Mouse (Mus musculus) Muller cell, postnatal 12 days (primary cell): ENCODE results near the gene Olfr1441.

Experiments
- DNase-seq: peaks from one replicate; pipeline ENCODE4 v3.0.0-alpha.2; 2015; ENCODE audit errors: inconsistent ontology term

Gene Olfr1441

DNA sequence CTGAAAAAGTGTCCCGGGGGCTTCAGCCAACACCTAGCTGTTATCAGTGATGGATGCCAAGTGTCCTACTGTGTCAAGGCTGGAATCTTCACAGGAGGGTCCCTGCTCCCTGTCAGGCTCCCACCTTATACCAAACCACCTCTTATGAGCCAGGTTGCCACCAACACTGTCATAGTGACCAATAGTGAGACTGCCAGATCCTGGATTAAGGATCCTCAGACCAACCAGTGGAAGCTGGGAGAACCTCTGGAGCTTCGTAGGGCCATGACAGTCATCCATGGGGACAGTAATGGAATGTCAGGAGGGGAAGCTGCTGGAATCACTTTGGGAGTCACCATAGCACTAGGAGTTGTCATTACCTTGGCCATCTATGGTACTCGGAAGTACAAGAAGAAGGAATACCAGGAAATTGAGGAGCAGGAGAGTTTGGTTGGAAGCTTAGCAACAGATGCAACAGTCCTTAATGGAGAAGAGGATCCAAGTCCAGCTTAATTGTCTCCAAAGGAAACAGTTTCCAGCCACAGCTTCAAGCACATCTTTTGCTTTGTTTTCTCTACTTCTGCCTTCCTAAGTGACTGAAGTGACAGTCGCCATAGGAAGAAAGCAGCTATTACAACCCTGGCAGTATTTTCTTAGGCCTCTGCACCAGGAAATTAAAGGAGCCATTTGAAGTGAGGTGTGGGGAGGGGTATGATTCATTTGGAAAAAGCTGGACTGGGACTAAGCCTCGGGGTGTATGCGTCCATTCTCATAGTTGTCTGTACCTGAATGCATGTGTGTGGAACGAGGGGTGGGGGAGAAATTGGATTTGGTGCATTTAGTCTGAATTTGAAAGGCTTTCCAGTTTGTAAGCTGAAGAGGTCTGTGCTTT is 45.9 kb downstream of the Olfr1441 start:
- DNase-seq: no peak

DNA sequence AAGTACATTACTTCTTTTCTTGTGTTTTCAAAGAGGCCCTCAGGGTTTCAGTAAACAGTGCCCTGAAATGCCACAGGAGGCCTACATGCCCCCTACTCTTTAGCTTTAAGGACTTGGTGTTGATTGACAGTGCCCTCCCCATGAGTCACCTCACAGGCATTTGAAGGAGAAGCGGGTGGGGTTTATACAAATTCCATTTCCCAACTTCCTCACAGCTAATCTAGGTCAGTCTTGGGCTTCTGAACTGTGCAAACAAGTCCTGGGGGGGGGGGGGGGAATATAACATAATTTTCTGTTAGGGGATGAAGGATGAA is 46.4 kb downstream of the Olfr1441 start:
- peak; percentile 82 for DNase-seq

DNA sequence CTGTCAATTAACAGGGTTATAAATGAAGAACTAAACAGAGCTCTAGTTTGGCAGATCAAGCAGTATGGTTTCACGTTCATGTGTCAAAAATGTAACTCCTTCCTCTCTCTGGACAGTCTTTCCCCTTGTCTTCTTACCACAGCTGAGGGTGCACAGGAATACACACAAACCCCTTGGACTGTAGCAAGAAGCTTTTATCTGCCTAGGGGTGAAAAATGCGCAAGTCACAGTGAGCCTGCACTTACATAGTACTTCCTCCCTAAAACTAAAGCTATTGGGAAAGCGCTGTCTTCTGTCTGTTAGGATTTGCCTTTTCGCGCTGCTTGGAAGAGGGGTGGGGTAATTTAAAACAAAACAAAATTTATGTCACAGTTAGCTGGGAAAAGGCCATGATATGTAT is 46.9 kb downstream of the Olfr1441 start:
- DNase-seq: peak; percentile 59

DNA sequence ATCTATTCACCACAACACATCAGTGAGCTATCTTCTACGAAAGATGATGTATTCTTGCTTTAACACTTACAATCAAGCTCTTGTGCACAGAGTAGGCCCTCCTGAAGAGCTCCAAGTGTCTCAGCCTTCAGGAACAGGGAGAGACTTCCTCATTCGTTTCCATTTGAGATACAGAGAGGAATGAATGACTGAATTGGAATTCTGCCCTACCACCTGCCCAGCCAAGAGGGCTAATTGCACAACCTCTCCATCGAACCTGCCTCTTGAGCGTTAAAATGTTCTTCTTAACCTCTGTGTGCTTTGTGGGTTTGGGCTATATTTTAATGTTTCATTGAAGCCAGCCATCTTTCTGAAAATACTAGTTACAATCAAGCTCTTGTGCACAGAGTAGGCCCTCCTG is 47.4 kb downstream of the Olfr1441 start:
- DNase-seq: no peak

DNA sequence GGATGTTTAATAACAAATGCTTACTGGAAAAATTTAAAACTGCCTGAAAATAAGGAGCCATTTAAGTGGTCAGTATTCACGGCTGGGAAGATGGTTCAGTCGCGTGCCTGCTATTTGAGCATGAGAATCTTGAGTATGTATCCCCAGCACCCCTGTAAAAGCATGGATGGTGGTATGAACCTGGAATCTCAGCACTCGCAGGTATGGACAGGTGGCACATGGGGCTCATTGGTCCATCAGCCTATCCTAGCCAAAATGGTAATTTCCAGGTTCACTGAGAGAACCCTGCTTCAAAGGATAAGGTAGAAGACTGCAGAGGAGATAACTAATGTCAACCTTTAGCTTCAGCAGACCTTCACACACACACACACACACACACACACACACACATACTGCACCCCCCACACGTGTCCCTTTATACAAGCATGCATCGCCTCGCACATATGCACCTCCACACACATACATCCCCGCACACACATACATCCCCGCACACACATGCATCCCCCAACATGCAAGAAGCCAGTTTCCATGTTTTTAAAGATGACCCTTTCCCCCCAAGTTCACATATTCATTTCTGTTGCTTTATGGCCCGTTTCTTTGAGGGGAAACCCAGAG is 48.4 kb downstream of the Olfr1441 start:
- DNase-seq: no peak

DNA sequence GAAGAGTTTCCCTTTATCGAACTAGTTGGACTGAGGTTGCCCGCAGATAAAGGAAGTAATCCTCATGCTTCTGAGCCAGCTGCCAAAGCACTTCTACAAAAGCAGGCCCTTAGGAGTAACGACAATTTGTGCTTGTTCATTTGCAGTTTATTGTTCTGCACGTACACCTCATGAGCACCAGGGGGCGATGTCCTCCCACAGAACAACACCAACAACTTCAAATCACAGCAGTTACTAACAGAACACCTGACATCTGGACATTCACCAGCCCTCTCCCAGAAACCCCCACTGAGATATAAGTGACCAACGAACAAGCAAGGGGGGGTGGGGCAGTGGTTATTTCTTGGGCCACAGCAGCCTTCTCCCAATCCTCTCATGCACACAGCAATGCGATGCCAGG is 49.0 kb downstream of the Olfr1441 start:
- peak; percentile 82 for DNase-seq

DNA sequence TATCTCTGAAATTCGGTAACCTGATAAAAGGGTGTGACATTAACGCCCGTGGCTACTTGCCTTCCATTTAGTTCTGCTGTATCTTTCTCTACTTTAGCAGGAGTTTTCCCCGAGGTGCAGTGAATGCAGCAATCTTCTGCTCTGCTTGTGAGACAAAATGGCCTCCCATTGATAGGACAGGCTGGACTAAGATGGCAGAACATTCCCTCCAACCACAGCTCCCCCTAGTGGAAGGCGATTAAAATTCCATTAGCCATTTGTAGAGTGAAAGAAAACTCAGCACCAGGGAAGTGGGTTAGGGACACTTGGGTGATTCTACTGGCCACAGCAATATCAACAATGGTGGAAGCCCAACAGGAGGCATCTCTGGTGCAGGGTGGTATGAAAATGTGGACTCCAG is 50.2 kb downstream of the Olfr1441 start:
- DNase-seq: no peak

DNA sequence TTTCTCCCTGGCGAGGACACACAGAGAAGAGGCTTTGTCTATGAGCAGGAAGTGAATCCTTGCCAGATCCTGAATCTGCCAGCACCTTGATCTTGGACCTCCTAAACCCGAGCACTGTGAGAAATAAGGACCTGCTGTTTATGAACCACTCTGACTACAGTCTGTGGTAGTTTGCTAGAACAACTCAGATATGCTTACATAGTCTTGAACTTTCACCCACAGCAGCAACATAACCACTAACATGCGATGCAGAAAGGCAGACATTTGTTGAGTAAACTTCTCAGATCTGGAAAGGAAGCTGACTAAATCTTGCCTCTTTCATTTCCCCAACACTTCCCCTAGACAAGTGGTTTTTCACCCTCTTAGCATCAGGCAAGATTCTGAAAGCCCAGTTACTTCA is 54.6 kb downstream of the Olfr1441 start:
- DNase-seq: peak; percentile 47

DNA sequence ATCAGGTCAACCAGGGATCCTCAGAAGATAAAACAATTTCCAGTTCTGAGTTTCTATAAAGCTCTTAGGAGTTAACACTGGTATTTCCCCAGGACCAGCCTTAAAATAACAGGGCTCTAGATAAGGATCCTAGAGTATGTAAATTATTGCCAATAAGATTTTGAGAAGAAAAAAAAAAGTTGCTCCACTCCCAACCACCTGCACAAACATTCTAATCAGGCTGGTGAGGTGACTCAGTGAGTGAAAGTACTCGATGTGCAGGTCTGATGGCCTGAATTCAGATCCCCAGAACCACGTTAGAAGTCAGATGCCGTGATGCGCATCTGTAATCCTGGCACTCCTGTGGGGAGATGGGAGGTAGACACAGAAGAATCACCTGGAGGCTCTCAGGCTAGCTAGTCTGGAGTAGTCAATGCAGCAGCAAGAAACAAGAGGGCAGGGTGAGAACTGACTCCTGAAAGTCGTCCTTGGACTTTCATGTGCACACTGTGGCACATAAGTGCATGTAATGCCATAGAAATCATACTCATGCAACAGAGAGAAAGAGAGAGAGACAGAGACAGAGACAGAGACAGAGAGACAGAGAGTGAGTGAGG is 55.2 kb downstream of the Olfr1441 start:
- DNase-seq: no peak
